ENCODE assay signal across 26 mouse cellular contexts in genomic region chr13:55430566-55430965, GRCm38 (mm10). TPM values are rescaled to one million over a fixed set of nuclear protein-coding genes. Genes with fewer than 3 reads are reported as not detected.
A peak's percentile ranks its signal among the peaks of the same experiment; 100 is the strongest.
DNase-seq lines count a peak whose midpoint lies in the region; TF ChIP-seq lines count a peak whose summit lies in the region.
"Had no signal": no experiment of that assay in that cellular context is flagged by ENCODE, and none has a peak within 500 bp of the region (broad histone marks: within the 10 kb centered on the region; RNA-seq: fewer than 3 reads in every experiment).

No protein-coding gene starts in this region.

- peak overlapping the region; percentile 75; the same call in 1 of the 2 replicates for H3K27ac ChIP-seq in gastrocnemius, adult 2 months
- H3K27ac ChIP-seq in spleen, adult 2 months (ENCODE audit: insufficient read depth, low read length): peak overlapping the region; percentile 52; the same call in 1 of the 2 replicates
- H3K27ac ChIP-seq: embryonic facial prominence, embryonic 13.5 days; forebrain, embryonic 13.5 days; hindbrain, embryonic 10.5 days; hindbrain, embryonic 15.5 days had no signal

- peaks cover 37% of the 10 kb centered on the region for H3K4me1 ChIP-seq in spleen, adult 2 months (ENCODE audit: control insufficient read depth, insufficient read depth, insufficient read length)
- H3K4me1 ChIP-seq: embryonic facial prominence, embryonic 13.5 days; forebrain, embryonic 13.5 days; heart, embryonic 12.5 days; hindbrain, embryonic 10.5 days; hindbrain, embryonic 15.5 days had no signal

- DNase-seq in gastrocnemius, adult 2 months: no peak
- no peak for DNase-seq in gastrocnemius, postnatal 25 days
- no peak for DNase-seq in spleen, adult 2 months (ENCODE audit: low read depth in 1 of 2, low spot score in 2 of 2)
- DNase-seq in spleen, adult 18-20 months: no peak
- DNase-seq in adrenal gland, postnatal 14 days: peak; percentile 58
- DNase-seq in fibroblast of lung, adult 2 months (ENCODE audit: low read depth): peak; percentile 24
- DNase-seq in lung, postnatal 36 days: no peak
- DNase-seq: B cell, adult 2 months; cerebellum, adult 11-12 months; cerebellum, adult 9-11 months; cerebellum, postnatal 36 days; forebrain, postnatal 0 days; kidney, adult 2 months had no signal

- TF ChIP-seq POLR2A in spleen, adult 2 months (IDR thresholded peaks at IDR 0.05; ENCODE audit: low read depth, low read length): no peak

- H3K36me3 ChIP-seq in spleen, adult 2 months (ENCODE audit: control insufficient read depth, insufficient read depth, low read length): no peaks in the 10 kb centered on the region
- H3K36me3 ChIP-seq: embryonic facial prominence, embryonic 13.5 days; G1E; heart, embryonic 12.5 days; hindbrain, embryonic 10.5 days; hindbrain, embryonic 15.5 days had no signal

- H3K27me3 ChIP-seq in spleen, adult 2 months (ENCODE audit: control insufficient read depth, insufficient read depth, low read length): no peaks in the 10 kb centered on the region
- H3K27me3 ChIP-seq: embryonic facial prominence, embryonic 13.5 days; forebrain, embryonic 13.5 days; hindbrain, embryonic 15.5 days had no signal

- WGBS in spleen, adult 2 months: 91% methylated on average over 2 of the region's 2 CpGs

- no peak for TF ChIP-seq CTCF in gastrocnemius, adult 2 months (IDR thresholded peaks at IDR 0.05)
- TF ChIP-seq CTCF in spleen, adult 2 months (IDR thresholded peaks at IDR 0.05; ENCODE audit: extremely low read depth, insufficient read depth, insufficient read length, insufficient replicate concordance): no peak

- no peak overlapping the region for H3K4me3 ChIP-seq in gastrocnemius, adult 2 months
- no peak overlapping the region for H3K4me3 ChIP-seq in spleen, adult 2 months (ENCODE audit: extremely low read depth, insufficient read depth, insufficient read length)
- H3K4me3 ChIP-seq: embryonic facial prominence, embryonic 13.5 days; forebrain, embryonic 13.5 days; heart, embryonic 12.5 days; hindbrain, embryonic 10.5 days; hindbrain, embryonic 15.5 days had no signal

- intact Hi-C loops in gastrocnemius, adult 2 months (cut with DNase I): no loop called here

RNA-seq across cellular contexts. Expression of gene F12, which starts 4.0 kb away (rescaled TPM):
- not detected for total RNA-seq in gastrocnemius, adult 2 months (2021)
- not detected for total RNA-seq in gastrocnemius, postnatal 25 days (2021)
- polyA plus RNA-seq in spleen, adult 2 months (2012; rRNA removed): 0.64 and 1.6 TPM in 2 replicates
- 4.3 and 60.0 TPM in 2 replicates for total RNA-seq in adrenal gland, postnatal 14 days (2021)
- total RNA-seq: forebrain, postnatal 0 days; gastrocnemius, adult 8-10 months; granulocyte monocyte progenitor cell, adult 5-6 weeks; heart, adult 8-10 months; heart, postnatal 25 days had no signal
- polyA plus RNA-seq: CD4-positive, CD25-positive, alpha-beta regulatory T cell, adult 4 months; forebrain, embryonic 13.5 days; G1E had no signal

RNA-seq across cellular contexts. Expression of gene Grk6, which starts 14.3 kb away (rescaled TPM):
- total RNA-seq in gastrocnemius, adult 2 months (2021): 1 to 10 TPM; 9.6 to 10.0 TPM
- 10 to 100 TPM in 1 of 2 experiments, 1 to 10 TPM in 1; 9.3 to 10.2 TPM for total RNA-seq in gastrocnemius, postnatal 25 days (2021)
- 189 and 229 TPM in 2 replicates for polyA plus RNA-seq in spleen, adult 2 months (2012; rRNA removed)
- total RNA-seq in adrenal gland, postnatal 14 days (2021): 35.3 and 55.4 TPM in 2 replicates

RNA-seq across cellular contexts. Expression of gene Pfn3, which starts 15.5 kb away (rescaled TPM):
- total RNA-seq in gastrocnemius, adult 2 months (2021): not detected
- total RNA-seq in gastrocnemius, postnatal 25 days (2021): not detected
- polyA plus RNA-seq in spleen, adult 2 months (2012; rRNA removed): not detected in 2 replicates
- not detected in 2 replicates for total RNA-seq in adrenal gland, postnatal 14 days (2021)
- total RNA-seq: forebrain, postnatal 0 days; G1E; gastrocnemius, adult 8-10 months; granulocyte monocyte progenitor cell, adult 5-6 weeks; heart, adult 8-10 months; heart, postnatal 25 days had no signal
- polyA plus RNA-seq: CD4-positive, CD25-positive, alpha-beta regulatory T cell, adult 4 months; embryonic facial prominence, embryonic 13.5 days; forebrain, embryonic 13.5 days; G1E; heart, embryonic 12.5 days; heart, embryonic 16.5 days; hindbrain, embryonic 10.5 days; intestine, embryonic 16.5 days; kidney, adult 2 months had no signal

RNA-seq across cellular contexts. Expression of gene Slc34a1, which starts 32.6 kb away (rescaled TPM):
- total RNA-seq in gastrocnemius, adult 2 months (2021): not detected
- not detected for total RNA-seq in gastrocnemius, postnatal 25 days (2021)
- 0.87 and 2.2 TPM in 2 replicates for polyA plus RNA-seq in spleen, adult 2 months (2012; rRNA removed)
- total RNA-seq in adrenal gland, postnatal 14 days (2021): 0.33 TPM in 1 of 2 replicates, not detected in the other
- total RNA-seq: gastrocnemius, adult 8-10 months; granulocyte monocyte progenitor cell, adult 5-6 weeks; heart, adult 8-10 months; heart, postnatal 25 days had no signal
- polyA plus RNA-seq: CD4-positive, CD25-positive, alpha-beta regulatory T cell, adult 4 months; embryonic facial prominence, embryonic 13.5 days; forebrain, embryonic 13.5 days; forebrain, postnatal 0 days; G1E; heart, embryonic 12.5 days; heart, embryonic 16.5 days had no signal

RNA-seq across cellular contexts. Expression of gene Prr7, which starts 33.5 kb away (rescaled TPM):
- under 1 TPM; 0.18 to 0.22 TPM for total RNA-seq in gastrocnemius, adult 2 months (2021)
- total RNA-seq in gastrocnemius, postnatal 25 days (2021): under 1 TPM; 0.51 to 0.79 TPM
- 16.2 and 33.9 TPM in 2 replicates for polyA plus RNA-seq in spleen, adult 2 months (2012; rRNA removed)
- total RNA-seq in adrenal gland, postnatal 14 days (2021): 3.1 and 6.0 TPM in 2 replicates
- polyA plus RNA-seq: CD4-positive, CD25-positive, alpha-beta regulatory T cell, adult 4 months had no signal

Comparison
In these comparisons a context has a peak if more than half of its experiments do, and no peak if none do; other contexts are left out.
1. DNase-seq: peak in adrenal gland, postnatal 14 days (single experiment) and fibroblast of lung, adult 2 months (single experiment); none in gastrocnemius, adult 2 months (single experiment), gastrocnemius, postnatal 25 days (single experiment), spleen, adult 2 months (0 of 2), spleen, adult 18-20 months (0 of 2) and lung, postnatal 36 days (single experiment).